Mouse (Mus musculus) c-Kit-positive CD71-negative TER-119-negative erythroid progenitor cells, embryonic 14.5 days (primary cell): Measurements from ENCODE around the gene Adh4.
"Not testable (repeated sequence)": the region's sequence is repeated elsewhere in the genome, so short reads cannot be mapped to it uniquely, and the experiment has no call there.

Source experiments
- DNase-seq: peaks from one replicate; pipeline ENCODE4 v3.0.0-alpha.2; 2013; ENCODE audit warnings: low read depth

Adh4 gene

DNA sequence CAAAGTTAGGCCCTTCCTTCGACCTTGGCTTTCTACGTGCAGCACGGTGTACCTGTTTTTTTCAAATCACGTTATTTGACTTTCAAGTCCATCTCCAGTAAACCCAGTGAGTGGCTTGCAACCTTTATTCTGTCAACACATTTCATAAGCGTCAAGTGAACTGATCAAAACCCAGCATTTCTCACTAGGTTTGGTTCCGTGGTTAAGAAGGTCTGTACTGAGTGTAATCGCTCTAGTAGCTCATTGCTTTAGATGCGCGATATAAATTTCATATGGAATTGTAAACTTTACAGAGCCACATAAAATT is 28.2 kb downstream of the Adh4 start:
- no peak for DNase-seq

DNA sequence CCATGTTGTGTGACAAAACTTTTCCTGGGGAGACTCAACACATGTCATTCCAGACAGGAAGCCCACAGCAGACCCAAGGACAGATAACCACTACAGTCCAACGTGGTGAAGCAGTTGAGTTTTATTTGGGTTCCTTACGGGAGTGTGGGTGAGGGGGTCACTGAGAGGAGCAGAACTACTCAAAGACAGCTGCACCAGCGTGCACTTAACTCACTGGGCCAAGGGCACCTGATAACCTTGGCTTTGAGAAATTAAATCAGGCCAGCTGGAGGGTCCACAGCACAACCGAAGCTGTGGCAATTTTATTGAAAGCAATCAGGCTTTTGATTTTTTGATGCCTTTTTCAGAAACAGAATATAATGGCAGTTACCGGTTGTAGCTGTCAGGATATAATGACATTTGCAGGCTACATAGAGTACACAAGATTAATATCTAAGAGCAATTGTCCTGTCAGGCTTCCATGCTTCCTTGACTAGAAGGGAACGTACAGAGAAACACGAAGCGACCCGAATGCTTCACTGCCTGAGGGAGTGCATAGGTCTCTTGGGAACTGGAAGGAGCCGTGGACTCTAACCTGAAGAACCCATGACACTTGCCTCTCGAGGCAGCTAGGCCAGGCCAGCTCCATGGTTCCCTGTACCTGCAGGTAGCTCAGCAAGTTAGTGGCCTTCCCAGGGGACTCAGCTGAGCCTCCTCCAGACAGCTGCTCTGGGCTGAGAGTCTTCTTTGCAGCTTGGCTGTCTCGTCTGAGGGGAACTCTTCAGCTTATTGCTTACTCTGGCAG is 33.0 kb downstream of the Adh4 start:
- no peak for DNase-seq

DNA sequence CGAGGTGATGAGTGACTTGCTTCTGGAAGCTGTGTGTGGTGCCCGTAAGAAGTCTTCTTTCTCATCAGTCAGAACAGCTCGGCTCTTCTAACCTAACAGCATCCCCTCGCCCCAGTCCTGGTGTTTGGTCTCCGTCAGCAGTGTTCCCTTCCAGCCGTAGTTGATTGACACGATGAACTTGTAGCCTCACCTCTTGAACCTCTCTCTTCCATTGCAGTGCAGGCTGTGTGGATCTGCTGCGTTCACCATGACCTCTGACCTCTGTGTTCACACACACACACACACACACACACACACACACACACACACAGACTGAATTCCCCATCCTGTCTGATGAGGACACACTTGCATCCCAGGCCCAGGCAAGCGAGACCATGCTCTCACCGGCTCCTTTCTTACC is 36.9 kb downstream of the Adh4 start:
- no peak for DNase-seq

DNA sequence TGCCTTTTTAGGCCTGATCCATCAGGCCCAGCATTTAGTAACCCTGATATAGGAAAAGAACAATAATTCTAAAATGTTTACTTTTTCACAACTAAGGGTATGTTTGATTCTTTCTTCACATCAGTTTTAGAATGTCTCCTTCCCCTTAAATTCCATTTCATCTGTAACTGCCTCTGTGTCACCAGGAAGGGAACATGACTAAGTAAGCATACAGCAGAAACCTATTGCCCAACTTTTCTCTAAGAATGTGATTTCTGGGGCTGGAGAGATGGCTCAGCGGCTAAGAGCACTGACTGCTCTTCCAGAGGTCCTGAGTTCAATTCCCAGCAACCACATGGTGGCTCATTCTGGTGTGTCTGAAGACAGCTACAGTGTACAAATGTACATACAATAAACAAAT is 39.0 kb downstream of the Adh4 start:
- DNase-seq = no peak

DNA sequence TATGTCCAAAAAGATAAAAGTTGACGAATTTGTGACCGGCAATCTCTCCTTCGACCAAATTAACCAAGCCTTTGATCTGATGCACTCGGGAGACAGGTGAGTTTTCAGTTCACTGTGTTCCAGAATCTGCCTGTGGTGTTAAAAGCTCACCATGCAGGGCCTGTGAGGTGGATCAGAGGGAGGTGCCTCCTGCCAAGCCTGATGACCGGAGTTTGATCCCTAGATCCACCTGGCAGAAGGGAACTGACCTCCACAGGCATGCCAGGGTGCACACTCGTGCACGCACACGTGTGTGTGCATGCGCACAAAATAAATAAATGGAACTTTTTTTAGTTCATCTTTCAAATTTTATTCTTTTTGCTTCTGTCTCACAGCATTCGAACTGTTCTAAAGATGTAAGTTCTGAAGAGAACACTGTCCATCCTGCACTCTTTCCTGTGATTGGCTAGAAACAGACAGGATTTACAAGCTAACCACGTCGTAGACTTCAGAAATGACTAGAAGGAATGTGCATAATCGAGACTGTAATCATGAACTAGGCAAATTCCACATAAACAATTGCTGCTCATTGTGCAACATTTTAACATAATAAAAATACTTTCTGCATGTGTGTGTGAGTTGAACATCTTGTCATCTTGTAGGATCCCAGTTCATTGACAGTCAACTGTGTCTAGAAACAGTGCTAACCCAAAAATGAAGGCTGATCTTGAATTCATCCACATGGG is 39.6 kb downstream of the Adh4 start:
- DNase-seq = no peak

DNA sequence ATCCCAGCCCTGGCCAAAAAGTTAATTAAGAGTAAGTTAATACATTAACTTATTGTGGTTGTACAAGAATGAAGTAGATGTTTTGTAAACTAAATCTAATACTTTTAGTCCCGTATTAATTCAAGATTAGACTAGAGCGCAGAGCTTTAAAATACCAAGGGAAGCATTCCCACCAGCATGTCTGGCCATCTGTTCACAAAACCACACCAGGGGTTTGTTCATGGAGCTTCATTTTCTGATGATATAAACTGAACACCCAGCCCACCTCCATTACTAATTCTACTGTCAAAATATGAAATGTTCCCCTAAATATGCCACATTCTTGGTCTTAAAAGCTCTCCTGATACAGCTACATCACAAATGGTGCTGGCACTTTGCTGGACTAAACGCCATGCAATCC is 43.2 kb downstream of the Adh4 start:
- DNase-seq = no peak

DNA sequence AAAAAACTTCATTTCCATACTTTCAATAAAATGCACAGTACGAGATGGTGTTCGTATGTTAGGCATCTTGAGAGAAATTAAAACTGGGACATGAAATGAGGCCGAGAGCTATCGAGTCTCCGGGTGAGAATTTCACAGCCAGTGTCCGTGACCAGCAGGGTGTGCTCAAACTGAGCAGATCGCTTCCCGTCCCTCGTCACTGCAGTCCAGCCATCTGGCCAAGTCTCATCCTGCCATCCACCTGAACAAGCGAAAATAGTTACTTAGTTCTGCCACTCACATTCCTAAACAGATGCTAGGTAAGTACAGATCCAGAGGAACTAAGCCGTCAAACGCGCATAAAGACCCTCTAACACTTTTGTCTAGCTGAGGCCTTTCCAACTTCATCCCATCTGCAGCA is 45.0 kb downstream of the Adh4 start:
- no peak for DNase-seq

DNA sequence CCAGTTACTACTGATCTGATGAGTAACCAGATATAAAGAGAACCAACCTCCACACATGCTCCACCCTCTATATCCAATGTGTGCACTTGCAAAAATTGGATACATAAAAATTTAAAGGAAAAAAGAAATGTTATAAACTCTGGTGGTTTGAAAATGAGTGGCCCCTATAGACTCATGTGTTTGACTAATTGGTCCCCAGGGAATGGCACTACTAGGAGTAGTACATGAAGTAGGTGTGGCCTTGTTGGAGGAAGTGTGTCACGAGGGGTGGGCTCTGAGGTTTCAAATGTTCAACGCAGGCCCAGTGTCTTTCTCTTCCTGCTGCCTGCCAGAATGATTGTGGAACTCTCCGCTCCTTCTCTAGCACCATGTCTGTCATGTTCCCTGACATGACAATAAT is 46.6 kb downstream of the Adh4 start:
- no peak for DNase-seq

DNA sequence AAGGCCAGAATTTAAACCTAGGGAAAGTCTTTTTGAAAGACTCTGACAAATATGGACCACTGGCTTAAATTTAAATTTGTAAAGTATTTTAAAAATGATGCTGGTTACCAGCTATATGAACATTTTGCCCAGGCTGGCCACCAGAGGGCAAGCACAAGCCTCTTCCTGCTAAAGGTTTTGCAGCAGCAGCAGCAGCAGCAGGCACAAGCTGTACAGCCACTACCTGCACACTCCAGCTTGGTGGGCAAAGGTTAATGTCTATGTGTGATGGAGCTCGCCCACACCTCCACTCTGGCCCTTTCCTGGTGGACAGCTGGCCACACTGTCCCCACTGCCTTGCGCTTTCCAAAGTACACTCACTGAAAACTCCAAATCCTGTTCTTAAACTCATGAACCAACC is 47.9 kb downstream of the Adh4 start:
- peak; percentile 14 for DNase-seq

DNA sequence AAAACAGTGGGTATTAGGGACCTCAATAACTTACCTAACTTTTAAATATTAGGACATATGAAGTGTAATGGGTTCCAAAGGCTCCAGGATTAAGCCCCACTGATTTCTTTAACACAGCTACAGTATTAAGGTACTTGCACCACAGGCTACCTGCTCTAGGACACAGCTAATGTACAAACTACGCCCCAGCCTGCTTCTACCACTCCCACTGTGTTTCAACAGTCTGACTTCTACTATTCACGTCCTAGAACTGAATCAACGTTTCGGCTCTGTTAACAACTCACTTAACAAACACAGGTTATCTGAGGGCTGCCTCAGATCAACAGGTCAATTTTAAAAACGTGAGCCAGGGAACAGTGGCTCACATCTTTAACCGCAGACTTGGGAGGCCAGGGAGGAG is 48.5 kb downstream of the Adh4 start:
- DNase-seq = no peak

DNA sequence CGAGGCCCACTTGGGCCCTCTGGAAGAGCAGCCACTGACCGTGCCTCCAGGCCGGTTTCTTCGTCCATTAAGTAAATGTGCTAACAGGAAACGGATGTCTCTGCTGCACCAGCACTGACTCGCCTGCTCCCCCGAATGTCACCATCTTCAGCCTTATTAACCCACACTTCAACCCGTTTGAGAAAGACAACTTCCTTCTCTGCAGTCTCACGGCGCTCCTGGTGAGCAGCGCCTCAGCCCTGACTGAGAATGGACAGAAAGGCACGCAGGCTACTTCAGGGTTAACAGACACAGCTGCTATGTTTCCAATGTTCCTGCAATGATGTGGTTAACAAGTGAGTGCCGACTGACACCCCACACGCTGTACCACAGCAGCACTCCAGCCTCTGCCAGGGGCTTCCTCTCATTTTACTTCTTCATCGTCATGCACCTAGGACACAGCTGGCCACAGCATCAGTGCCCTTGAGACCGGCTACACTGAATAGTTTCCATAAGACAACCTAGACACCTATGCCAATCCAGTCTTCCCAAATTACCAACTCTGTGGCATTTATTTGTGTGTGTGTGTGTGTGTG is 49.4 kb downstream of the Adh4 start:
- peak; percentile 19 for DNase-seq

DNA sequence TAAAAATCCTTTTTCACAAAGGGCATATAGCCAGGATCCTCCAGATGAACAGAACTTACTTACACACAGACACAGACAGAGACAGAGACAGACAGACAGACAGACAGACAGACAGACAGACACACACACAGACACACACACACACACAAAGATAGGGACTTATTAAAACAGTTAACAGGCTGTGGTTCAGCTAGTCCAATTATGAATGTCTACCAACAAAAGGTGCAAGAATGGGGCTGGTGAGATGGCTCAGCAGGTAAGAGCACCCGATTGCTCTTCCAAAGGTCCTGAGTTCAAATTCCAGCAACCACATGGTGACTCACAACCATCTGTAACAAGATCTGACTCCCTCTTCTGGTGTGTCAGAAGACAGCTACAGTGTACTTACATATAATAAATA is 51.4 kb downstream of the Adh4 start:
- DNase-seq = not testable (repeated sequence)

DNA sequence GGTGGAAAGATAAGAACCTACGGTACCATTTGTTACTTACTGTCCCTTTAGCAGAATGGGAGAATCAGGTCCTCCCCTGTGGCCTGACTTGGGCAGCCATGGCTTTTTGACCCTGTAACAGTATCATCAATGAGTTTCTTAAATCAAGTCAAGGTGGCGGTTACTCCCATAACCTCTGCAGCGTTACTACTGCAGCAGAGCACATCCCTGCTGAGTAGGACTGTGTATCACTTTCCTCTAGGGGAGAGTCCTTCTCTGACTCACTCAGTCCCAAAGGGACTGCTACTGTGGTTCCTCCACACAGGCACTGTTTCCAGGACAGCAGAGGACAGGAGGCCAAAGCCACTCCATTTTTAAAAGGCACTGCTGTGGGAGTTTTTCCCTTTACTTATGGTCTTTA is 55.8 kb downstream of the Adh4 start:
- no peak for DNase-seq

DNA sequence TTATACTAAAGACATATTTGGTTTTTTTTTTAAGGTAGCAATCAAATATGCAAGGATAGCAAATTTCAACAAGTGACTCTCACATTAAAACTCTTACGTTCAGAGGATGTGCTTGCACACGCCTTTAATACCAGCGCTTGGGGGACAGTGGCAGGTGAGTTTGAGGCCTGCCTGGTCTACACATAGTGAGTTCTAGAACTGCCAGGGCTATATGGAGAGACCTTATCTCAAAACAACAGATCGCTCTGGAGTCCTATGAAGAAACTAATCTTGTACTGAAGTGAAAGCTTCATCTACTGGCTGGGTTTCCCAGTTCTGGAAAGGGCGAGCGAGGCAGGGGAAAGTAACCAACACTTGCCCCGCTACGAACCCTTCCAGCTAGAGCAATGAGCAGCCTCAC is 64.2 kb downstream of the Adh4 start:
- no peak for DNase-seq
